8 mouse cellular contexts compared by ENCODE assay signal in genomic region chr10:5823740-5824491, GRCm38 (mm10). TPM values are rescaled to one million over a fixed set of nuclear protein-coding genes. Genes with fewer than 3 reads are reported as not detected.
DNase-seq lines count a peak whose midpoint lies in the region; ATAC-seq lines count a peak whose summit lies in the region.

Mtrf1l (minus strand) TSS chr10:5823910.

- DNase-seq in adrenal gland, adult (ENCODE audit: inconsistent age in 2 of 2, low spot score in 1 of 2), result peak; percentile 99 to 100
- peak; percentile 98 for DNase-seq in embryo, embryonic 10.5 days (ENCODE audit: low spot score)
- peak; percentile 97 for DNase-seq in gastrocnemius, postnatal 14 days
- peak; percentile 92 to 98 for DNase-seq in left cerebral cortex, postnatal 10 days (ENCODE audit: extremely low spot score in 1 of 2, low spot score in 2 of 2)
- DNase-seq in right cerebral cortex, postnatal 25 days, result peak; percentile 94
- DNase-seq in urinary bladder, postnatal 4 days (ENCODE audit: low spot score in 2 of 2), result peak; percentile 97

- ATAC-seq in inflammation-experienced regulatory T-cells, adult 6 months, result peak; percentile 83
- ATAC-seq in megakaryocyte-erythroid progenitor cell, adult 5-6 weeks (replicated peaks; ENCODE audit: low FRiP score, low TSS enrichment, poor library complexity, severe bottlenecking), result peak; percentile 88

- intact Hi-C loops in gastrocnemius, postnatal 14 days (cut with DNase I; ENCODE audit: low total_unique reads), result no loop called here
- intact Hi-C loops in left cerebral cortex, postnatal 10 days (cut with DNase I), result no loop called here

RNA-seq across cellular contexts. Expression of gene Mtrf1l, which starts in this region (rescaled TPM):
- 1 to 10 TPM; 5.2 to 5.6 TPM for total RNA-seq in gastrocnemius, postnatal 14 days (2021)
- polyA plus RNA-seq in inflammation-experienced regulatory T-cells, adult 6 months (2017; shearing (Covaris generic)), result 1 to 10 TPM; 3.6 to 9.8 (median 5.2) TPM
- total RNA-seq in left cerebral cortex, postnatal 10 days (2021), result 10 to 100 TPM in 1 of 2 experiments, 1 to 10 TPM in 1; 8.1 to 10.8 TPM
- 13.1 and 16.3 TPM in 2 replicates for total RNA-seq in megakaryocyte-erythroid progenitor cell, adult 5-6 weeks (2014; fragmentation: Nextera tagmentation)
- total RNA-seq in megakaryocyte-erythroid progenitor cell, adult 5-6 weeks (2017), result 24.3 and 49.2 TPM in 2 replicates

Comparison
In these comparisons a context has a peak if more than half of its experiments do, and no peak if none do; other contexts are left out.
1. Peak in every context shown above with its lines: DNase-seq and ATAC-seq.